Mouse (Mus musculus): ENCODE data around the gene Osbp2.

GRCm38 (mm10) chr11:3684232-3684631, 179.5 kb downstream of the Osbp2 start:
- TF ChIP-seq CTCF (IDR thresholded peaks at IDR 0.05; ENCODE audit: low read depth, low read length) (no peak), GATA2 (IDR thresholded peaks at IDR 0.05; ENCODE audit: borderline replicate concordance, low read depth, low read length) (no peak), TAL1 (conservative IDR thresholded peaks at IDR 0.05; ENCODE audit: low read depth, low read length) (no peak), GATA1 (IDR thresholded peaks at IDR 0.05; ENCODE audit: borderline replicate concordance, low read length) (no peak)
